Mouse (Mus musculus) ES-E14 (cell line): ENCODE data around the gene Try4. TPM values are rescaled to one million over a fixed set of nuclear protein-coding genes. Genes with fewer than 3 reads are reported as not detected.
"Not testable (repeated sequence)": the region's sequence is repeated elsewhere in the genome, so short reads cannot be mapped to it uniquely, and the experiment has no call there.

Source experiments
- DNase-seq: peaks from one replicate; pipeline ENCODE4 v3.0.0-alpha.2; 2013; ENCODE audit warnings: low read depth, low spot score
- H3K27ac ChIP-seq: 2 replicates; pipeline ENCODE4 v1.5.1; 2012; ENCODE audit warnings: low read depth, mild to moderate bottlenecking, low read length, moderate library complexity, mixed read lengths; ENCODE audit not compliant: poor library complexity, insufficient read depth, severe bottlenecking
- H3K36me3 ChIP-seq: 2 replicates; pipeline ENCODE4 v1.6.1; 2012; ENCODE audit warnings: mild to moderate bottlenecking, low read length, moderate library complexity, mixed read lengths; ENCODE audit not compliant: control insufficient read depth, poor library complexity, insufficient read depth, severe bottlenecking
- H3K4me1 ChIP-seq, 2 experiments: fragments of 150-350 bp in 1 of 2; sonication (generic) in 1 of 2; 2 replicates each; pipeline ENCODE4 v1.6.1; 2012; ENCODE audit warnings: low read length in 2 of 2, mild to moderate bottlenecking in 1 of 2, mixed read lengths in 1 of 2; ENCODE audit not compliant: control insufficient read depth in 2 of 2, insufficient read depth in 2 of 2, poor library complexity in 1 of 2
- H3K4me3 ChIP-seq, 2 experiments: fragments of 150-350 bp in 1 of 2; sonication (generic) in 1 of 2; 2 replicates each; pipeline ENCODE4 v1.5.1; 2012; ENCODE audit warnings: low read length in 2 of 2, low read depth in 1 of 2, mild to moderate bottlenecking in 1 of 2, mixed read lengths in 1 of 2; ENCODE audit not compliant: insufficient read depth in 1 of 2, poor library complexity in 1 of 2, severe bottlenecking in 1 of 2
- H3K9ac ChIP-seq: 2 replicates; pipeline ENCODE4 v1.6.1; 2012; ENCODE audit warnings: low read depth, mild to moderate bottlenecking, low read length, mixed read lengths; ENCODE audit not compliant: poor library complexity, insufficient read depth, severe bottlenecking
- H3K9me3 ChIP-seq: fragments of 150-350 bp; sonication (generic); 2 replicates; pipeline ENCODE4 v1.6.1; 2012; ENCODE audit warnings: low read depth, mild to moderate bottlenecking, low read length; ENCODE audit not compliant: control insufficient read depth, insufficient read depth
- CHD2 ChIP-seq: IDR thresholded peaks from 2 replicates; pipeline ENCODE4 v1.6.1; 2014; ENCODE audit warnings: mild to moderate bottlenecking, low read depth, low read length, inconsistent platforms
- HCFC1 ChIP-seq: IDR thresholded peaks from 2 replicates; pipeline ENCODE4 v1.6.1; 2012; ENCODE audit warnings: low read length, inconsistent platforms, borderline replicate concordance; ENCODE audit not compliant: insufficient read depth
- MAFK ChIP-seq: IDR thresholded peaks from 2 replicates; pipeline ENCODE4 v1.6.1; 2014; ENCODE audit warnings: mild to moderate bottlenecking, low read depth, low read length, inconsistent platforms; ENCODE audit not compliant: insufficient read depth
- ZC3H11A ChIP-seq: IDR thresholded peaks from 2 replicates; pipeline ENCODE4 v1.6.1; 2012; ENCODE audit warnings: low read depth, mild to moderate bottlenecking, inconsistent platforms, low read length, borderline replicate concordance
- ZNF384 ChIP-seq: IDR thresholded peaks from 2 replicates; pipeline ENCODE4 v1.6.1; 2012; ENCODE audit warnings: low read depth, low read length, inconsistent platforms
- in situ Hi-C, 2 experiments: fragments of 600-800 bp; cut with MboI; formaldehyde crosslinking; loops; one replicate each; pipeline ENCODE4 v1.15.1; 2025; ENCODE audit warnings: low sequenced_read_pairs in 2 of 2, inconsistent platforms in 1 of 2; ENCODE audit not compliant: unreplicated experiment in 2 of 2
- total RNA-seq: library from RNA; depleted of rRNA; stranded (reverse); fragments of 300-350 nt; gene quantifications from 2 replicates; pipeline ENCODE4 v1.2.3, GENCODE M21; 2012; rRNA removed

The Try4 gene
- not detected in 2 replicates for total RNA-seq

- TF ChIP-seq MAFK (no peak), HCFC1 (no peak), ZC3H11A (no peak), CHD2 (no peak), ZNF384 (no peak)
- Histone ChIP-seq H3K36me3 (no peaks in the 10 kb centered on the region), H3K27ac (no peak within 1 kb of the TSS), H3K4me3 (no peak within 1 kb of the TSS), H3K9ac (no peak within 1 kb of the TSS), H3K4me1 (peaks cover 0 to 5% of the 10 kb centered on the region in 2 experiments; a peak in 1 of 4 replicates), H3K9me3 (no peaks in the 10 kb centered on the region)
- DNase-seq = no peak
- in situ Hi-C loops = no loop called here
Observed at GRCm38 (mm10) chr6:41301969-41302368, at the start of gene Try4. Gene Try4, plus strand, starts transcription at chr6:41302269.

- DNase-seq, H3K9me3 ChIP-seq, H3K27ac ChIP-seq, H3K4me1 ChIP-seq, H3K36me3 ChIP-seq, in situ Hi-C loops, H3K4me3 ChIP-seq, H3K9ac ChIP-seq: not testable (repeated sequence)
Observed at GRCm38 (mm10) chr6:41253314-41253713, 48.8 kb upstream of the Try4 start.

GRCm38 (mm10) chr6:41256424-41256823 is 45.6 kb upstream of the Try4 start:
- H3K27ac ChIP-seq = no peak overlapping the region
- DNase-seq = no peak
- H3K9me3 ChIP-seq = no peaks in the 10 kb centered on the region
- no peak overlapping the region for H3K4me3 ChIP-seq
- no peaks in the 10 kb centered on the region for H3K4me1 ChIP-seq
- H3K36me3 ChIP-seq = no peaks in the 10 kb centered on the region
- in situ Hi-C loops = no loop called here
- no peak for TF ChIP-seq CHD2
- no peak for TF ChIP-seq MAFK
- TF ChIP-seq HCFC1 = no peak
- no peak for TF ChIP-seq ZC3H11A
- no peak for TF ChIP-seq ZNF384
- H3K9ac ChIP-seq = no peak overlapping the region

GRCm38 (mm10) chr6:41257432-41257831 is 44.6 kb upstream of the Try4 start:
- no peak overlapping the region for H3K4me3 ChIP-seq
- no peaks in the 10 kb centered on the region for H3K9me3 ChIP-seq
- no peak overlapping the region for H3K9ac ChIP-seq
- H3K36me3 ChIP-seq = no peaks in the 10 kb centered on the region
- H3K27ac ChIP-seq = no peak overlapping the region
- no peak for DNase-seq
- H3K4me1 ChIP-seq = no peaks in the 10 kb centered on the region
- TF ChIP-seq ZC3H11A (no peak), CHD2 (no peak), MAFK (no peak), HCFC1 (no peak), ZNF384 (no peak)
- in situ Hi-C loops = no loop called here

GRCm38 (mm10) chr6:41262796-41263195 is 39.3 kb upstream of the Try4 start:
- in situ Hi-C loops = no loop called here
- Histone ChIP-seq H3K4me1 (no peaks in the 10 kb centered on the region), H3K36me3 (no peaks in the 10 kb centered on the region), H3K27ac (no peak overlapping the region), H3K9me3 (no peaks in the 10 kb centered on the region), H3K9ac (no peak overlapping the region), H3K4me3 (no peak overlapping the region)
- no peak for DNase-seq
- TF ChIP-seq HCFC1 (no peak), MAFK (no peak), ZC3H11A (no peak), CHD2 (no peak)
